Mouse (Mus musculus) limb, embryonic 11.5 days (tissue): ENCODE results near the gene Glipr1. TPM values are rescaled to one million over a fixed set of nuclear protein-coding genes. Genes with fewer than 3 reads are reported as not detected.

ENCODE experiments used
- ATAC-seq: fragments of 200-750 bp; cut with Nextera tagmentation; 2 replicates; pipeline ENCODE4 v1.8.0; 2017; ENCODE audit warnings: low read depth; ENCODE audit not compliant: insufficient number of reproducible peaks, low FRiP score, low TSS enrichment
- DNase-seq: peaks from one replicate; pipeline ENCODE4 v3.0.0-alpha.2; 2015; ENCODE audit warnings: low spot score
- H3K27ac ChIP-seq: fragments of 300-500 bp; sonication (generic); replicated peaks from 2 replicates; pipeline ENCODE4 v1.5.1; 2014; ENCODE audit warnings: low read depth, mild to moderate bottlenecking, low read length
- H3K27me3 ChIP-seq: fragments of 300-500 bp; sonication (generic); 2 replicates; pipeline ENCODE4 v1.6.1; 2014; ENCODE audit warnings: mild to moderate bottlenecking, low read length, mixed read lengths; ENCODE audit not compliant: control insufficient read depth, insufficient read depth
- H3K36me3 ChIP-seq: fragments of 300-500 bp; sonication (generic); 2 replicates; pipeline ENCODE4 v1.6.1; 2014; ENCODE audit warnings: mild to moderate bottlenecking, low read length, moderate library complexity, mixed read lengths; ENCODE audit not compliant: control insufficient read depth, insufficient read depth
- H3K4me1 ChIP-seq: fragments of 300-500 bp; sonication (generic); 2 replicates; pipeline ENCODE4 v1.6.1; 2014; ENCODE audit warnings: low read length, mixed read lengths; ENCODE audit not compliant: control insufficient read depth, insufficient read depth
- H3K4me2 ChIP-seq: fragments of 300-500 bp; sonication (generic); 2 replicates; pipeline ENCODE4 v1.6.1; 2014; ENCODE audit warnings: low read depth, mild to moderate bottlenecking, moderate library complexity; ENCODE audit not compliant: severe bottlenecking
- H3K4me3 ChIP-seq: fragments of 300-500 bp; sonication (generic); 2 replicates; pipeline ENCODE4 v1.5.1; 2014; ENCODE audit warnings: low read depth, low read length
- H3K9ac ChIP-seq: fragments of 300-500 bp; sonication (generic); 2 replicates; pipeline ENCODE4 v1.6.1; 2014; ENCODE audit warnings: mild to moderate bottlenecking, low read length
- H3K9me3 ChIP-seq: fragments of 300-500 bp; sonication (generic); 2 replicates; pipeline ENCODE4 v1.6.1; 2016; ENCODE audit warnings: low read length; ENCODE audit not compliant: control insufficient read depth
- WGBS: fragments of 180-500 bp; shearing (Covaris S2); extraction: QIAGEN DNeasy Blood & Tissue Kit; methylation state at CpG from one replicate; pipeline ENCODE4 v1.1.7; 2014; 5-methylcytosine and 5-hydroxymethylcytosine counted together
- polyA plus RNA-seq: library from polyadenylated mRNA; unstranded; fragments of >200 nt; fragmentation: Nextera tagmentation; extraction: Ambion mirVana; gene quantifications from 2 replicates; pipeline ENCODE4 v1.2.1, GENCODE M21; 2014

Gene Glipr1
- polyA plus RNA-seq, 1 experiment from 2014 or later, result 1.5 TPM

DNA sequence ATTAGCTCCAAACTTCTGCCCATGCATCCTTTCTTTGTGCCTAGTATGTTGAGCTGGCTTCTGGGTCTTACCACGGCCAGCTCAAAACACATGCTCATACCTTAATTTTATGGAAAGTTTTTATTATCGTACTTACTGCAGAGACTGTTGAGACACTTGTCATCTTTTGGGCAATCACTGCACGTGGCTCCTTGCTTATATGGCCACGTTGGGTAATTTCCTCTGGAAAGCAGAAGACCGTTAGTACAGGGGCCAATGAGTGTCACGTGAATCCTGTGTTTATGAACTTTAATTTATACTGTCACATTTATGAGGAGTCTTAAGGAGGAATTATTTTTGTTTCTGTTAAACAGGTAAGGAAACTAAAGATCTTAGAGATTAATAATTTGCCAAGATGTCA, 16.0 kb downstream of the Glipr1 start:
- H3K27me3 ChIP-seq, result no peaks in the 10 kb centered on the region
- H3K9me3 ChIP-seq, result no peaks in the 10 kb centered on the region
- 93% methylated on average over 6 of the region's 6 CpGs for whole genome bisulfite sequencing
- no peak overlapping the region for H3K27ac ChIP-seq
- DNase-seq (no peak), ATAC-seq (no peak)
- no peak overlapping the region for H3K4me2 ChIP-seq
- H3K36me3 ChIP-seq, result peaks cover 6% of the 10 kb centered on the region
- H3K4me3 ChIP-seq, result no peak overlapping the region
- H3K4me1 ChIP-seq, result no peaks in the 10 kb centered on the region
- H3K9ac ChIP-seq, result no peak overlapping the region

DNA sequence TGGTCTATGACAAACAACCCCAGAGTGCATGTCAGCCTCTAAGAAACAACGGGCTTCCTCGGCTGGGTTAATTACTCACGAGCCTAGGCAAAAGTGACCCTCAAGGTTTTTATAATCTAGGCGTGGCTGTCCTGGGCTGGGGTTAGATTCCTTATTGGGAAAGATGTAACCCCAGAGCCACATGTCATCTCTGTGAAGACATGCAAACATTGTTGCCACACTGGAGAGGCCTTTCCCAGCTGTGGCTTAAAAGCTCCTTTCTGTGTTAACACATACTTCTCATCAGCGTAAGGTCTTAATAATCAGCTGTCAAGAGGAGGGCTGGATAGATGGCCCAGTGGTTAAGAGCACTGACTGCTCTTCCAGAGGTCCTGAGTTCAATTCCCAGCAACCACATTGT, 19.4 kb downstream of the Glipr1 start:
- Histone ChIP-seq H3K4me3 (no peak overlapping the region), H3K9ac (no peak overlapping the region), H3K9me3 (no peaks in the 10 kb centered on the region), H3K27ac (no peak overlapping the region), H3K27me3 (no peaks in the 10 kb centered on the region), H3K36me3 (peaks cover 19% of the 10 kb centered on the region), H3K4me1 (no peaks in the 10 kb centered on the region), H3K4me2 (no peak overlapping the region)
- WGBS, result 89% methylated on average over 5 of the region's 5 CpGs
- no peak for ATAC-seq
- no peak for DNase-seq

DNA sequence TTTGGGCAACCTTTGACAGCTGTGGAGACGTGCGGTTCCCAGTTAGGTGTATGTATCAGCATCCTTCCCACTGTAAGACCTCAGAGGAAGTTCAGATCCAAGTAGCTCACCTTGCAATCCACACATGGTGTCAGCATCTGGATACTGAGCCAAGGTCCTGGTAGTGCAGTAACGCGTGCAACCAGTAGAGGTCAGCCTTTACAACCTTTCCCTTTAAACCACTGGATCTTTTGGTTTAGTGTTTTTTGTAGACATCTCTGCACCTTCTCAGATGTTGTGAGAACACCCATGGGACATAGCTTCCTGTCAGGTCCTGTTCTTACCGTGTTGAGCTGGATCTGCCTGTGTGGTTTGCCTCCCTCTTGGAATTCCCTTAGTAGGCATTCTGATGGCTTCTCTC, 24.8 kb downstream of the Glipr1 start:
- Histone ChIP-seq H3K27me3 (no peaks in the 10 kb centered on the region), H3K9me3 (no peaks in the 10 kb centered on the region), H3K4me3 (no peak overlapping the region), H3K9ac (no peak overlapping the region), H3K4me1 (no peaks in the 10 kb centered on the region), H3K27ac (no peak overlapping the region), H3K36me3 (peaks cover 13% of the 10 kb centered on the region), H3K4me2 (no peak overlapping the region)
- 50% methylated on average over 5 of the region's 5 CpGs for WGBS
- ATAC-seq (no peak), DNase-seq (peak; percentile 76)

DNA sequence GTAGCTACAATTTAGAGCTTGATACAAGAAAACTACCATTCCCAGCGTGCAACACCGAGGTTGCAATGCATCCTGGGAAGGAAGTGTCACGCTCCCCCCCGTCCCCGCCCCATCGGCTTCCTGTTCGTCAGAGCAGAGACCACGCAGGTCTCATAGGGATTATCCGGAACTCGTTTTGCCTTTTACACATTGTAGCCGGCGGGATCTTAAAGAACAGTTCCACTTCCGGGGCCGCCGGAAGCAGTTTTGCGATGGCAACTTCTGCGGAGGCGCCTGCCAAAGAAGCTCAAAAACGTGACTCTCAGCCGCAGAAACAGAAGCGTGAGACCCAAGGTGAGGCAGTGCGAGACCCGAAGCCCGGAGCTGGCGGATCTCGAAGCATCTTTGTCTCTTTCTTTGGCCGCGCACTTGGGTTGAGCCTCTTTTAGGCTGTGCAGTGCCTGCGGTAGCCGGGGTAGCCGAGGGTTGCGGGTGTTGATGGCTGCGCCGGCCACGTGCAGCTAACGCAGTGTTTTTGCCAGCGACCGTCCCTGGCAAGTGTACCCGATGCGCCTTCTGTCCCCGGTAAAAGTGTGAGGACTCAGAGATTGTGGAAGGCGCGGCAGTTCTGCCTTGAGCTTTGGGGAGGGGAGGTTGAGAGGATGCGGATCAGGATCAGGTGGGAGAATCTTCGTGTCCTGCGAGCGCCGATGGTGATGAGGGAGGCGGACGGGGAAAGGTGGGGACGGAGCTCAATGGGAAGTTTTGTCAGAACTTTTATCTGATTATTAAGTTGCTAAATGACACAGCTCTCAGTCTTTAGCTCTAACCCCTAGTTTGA, 29.7 kb downstream of the Glipr1 start, which contains the start of gene Krr1:
Krr1 (plus strand) TSS at position 123 of the 820 bp plus-strand sequence.
- WGBS, result 0% methylated on average over 51 of the region's 51 CpGs
- ATAC-seq (peak; percentile 94), DNase-seq (peak; percentile 94)
- Histone ChIP-seq H3K9me3 (no peaks in the 10 kb centered on the region), H3K9ac (peak within 1 kb of the TSS; percentile 85), H3K4me3 (peak within 1 kb of the TSS; percentile 95), H3K27me3 (no peaks in the 10 kb centered on the region), H3K36me3 (no peaks in the 10 kb centered on the region; the same call in 1 of the 2 replicates), H3K27ac (no peak within 1 kb of the TSS), H3K4me2 (peak within 1 kb of the TSS; percentile 69), H3K4me1 (no peaks in the 10 kb centered on the region)

DNA sequence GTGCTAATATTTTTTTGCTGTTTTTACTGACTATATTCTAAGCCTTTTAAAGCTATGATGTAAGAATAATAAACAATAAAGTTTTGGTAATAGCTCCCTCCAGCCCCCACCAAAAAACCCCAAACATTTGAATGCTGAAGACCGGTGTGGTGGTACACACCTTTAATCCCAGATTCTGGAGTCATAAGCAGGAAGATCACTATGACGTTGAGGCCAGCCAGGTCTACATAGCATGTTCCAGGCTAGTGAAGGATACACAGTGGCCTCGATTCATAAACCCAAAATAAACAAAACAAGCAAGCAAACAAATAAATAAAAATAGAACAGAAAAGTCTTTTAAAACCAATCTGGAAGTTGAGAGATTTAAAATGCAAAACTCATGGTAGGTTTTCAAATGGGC, 30.5 kb downstream of the Glipr1 start:
- H3K4me3 ChIP-seq, result no peak overlapping the region
- H3K27me3 ChIP-seq, result no peaks in the 10 kb centered on the region
- H3K9me3 ChIP-seq, result no peaks in the 10 kb centered on the region
- no peak overlapping the region for H3K4me2 ChIP-seq
- ATAC-seq (no peak; the same call in 1 of the 2 replicates), DNase-seq (no peak)
- H3K4me1 ChIP-seq, result no peaks in the 10 kb centered on the region
- 86% methylated on average over 3 of the region's 3 CpGs for WGBS
- H3K36me3 ChIP-seq, result no peaks in the 10 kb centered on the region; the same call in 1 of the 2 replicates
- H3K27ac ChIP-seq, result no peak overlapping the region
- no peak overlapping the region for H3K9ac ChIP-seq

DNA sequence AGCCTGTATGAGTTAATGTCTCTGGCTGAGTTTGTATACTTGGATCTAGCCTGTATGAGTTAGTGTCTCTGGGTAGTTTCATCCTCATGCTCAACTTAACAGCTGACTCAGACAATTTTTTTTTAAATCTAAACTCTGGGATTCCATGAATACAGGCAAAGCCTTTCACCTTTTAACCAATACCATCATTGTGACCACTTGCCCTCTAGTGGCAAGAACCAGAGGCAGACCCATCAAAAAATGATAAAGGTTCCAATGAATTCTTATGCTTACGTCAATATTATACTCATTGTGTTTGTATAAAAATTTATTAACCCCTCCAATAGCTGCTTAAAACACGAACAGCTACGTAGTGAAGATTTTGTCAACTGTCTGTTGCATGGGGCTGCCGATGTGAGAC, 36.0 kb downstream of the Glipr1 start:
- H3K9me3 ChIP-seq, result no peaks in the 10 kb centered on the region
- ATAC-seq (no peak), DNase-seq (no peak)
- H3K4me3 ChIP-seq, result no peak overlapping the region
- H3K9ac ChIP-seq, result no peak overlapping the region
- H3K36me3 ChIP-seq, result no peaks in the 10 kb centered on the region
- no peak overlapping the region for H3K4me2 ChIP-seq
- no peaks in the 10 kb centered on the region for H3K4me1 ChIP-seq
- 62% methylated on average over 4 of the region's 4 CpGs for WGBS
- H3K27ac ChIP-seq, result no peak overlapping the region
- H3K27me3 ChIP-seq, result no peaks in the 10 kb centered on the region

DNA sequence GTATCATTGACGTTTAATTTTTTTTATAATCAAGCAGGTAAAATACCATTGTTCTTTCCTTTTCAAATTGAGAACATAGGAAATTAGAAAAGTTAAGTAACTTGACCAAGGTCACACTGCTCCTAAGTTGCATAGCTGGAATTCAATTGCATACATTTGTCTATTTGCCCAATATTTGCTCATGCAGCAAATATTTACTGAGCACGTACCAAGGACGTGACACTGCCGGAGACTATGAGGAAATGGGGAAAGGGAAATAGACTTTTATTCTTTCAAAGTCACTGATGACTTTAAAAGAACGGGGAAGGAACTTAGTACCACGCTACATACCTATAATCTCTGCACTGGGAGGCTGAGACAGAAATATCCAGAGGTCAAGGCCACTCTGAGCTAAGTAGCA, 42.0 kb downstream of the Glipr1 start:
- H3K9me3 ChIP-seq, result no peaks in the 10 kb centered on the region
- no peak overlapping the region for H3K9ac ChIP-seq
- no peak overlapping the region for H3K4me2 ChIP-seq
- H3K27me3 ChIP-seq, result no peaks in the 10 kb centered on the region
- H3K4me1 ChIP-seq, result no peaks in the 10 kb centered on the region
- H3K36me3 ChIP-seq, result no peaks in the 10 kb centered on the region
- DNase-seq, result no peak
- WGBS, result 93% methylated on average over 6 of the region's 6 CpGs
- H3K27ac ChIP-seq, result no peak overlapping the region
- ATAC-seq, result no peak
- no peak overlapping the region for H3K4me3 ChIP-seq

DNA sequence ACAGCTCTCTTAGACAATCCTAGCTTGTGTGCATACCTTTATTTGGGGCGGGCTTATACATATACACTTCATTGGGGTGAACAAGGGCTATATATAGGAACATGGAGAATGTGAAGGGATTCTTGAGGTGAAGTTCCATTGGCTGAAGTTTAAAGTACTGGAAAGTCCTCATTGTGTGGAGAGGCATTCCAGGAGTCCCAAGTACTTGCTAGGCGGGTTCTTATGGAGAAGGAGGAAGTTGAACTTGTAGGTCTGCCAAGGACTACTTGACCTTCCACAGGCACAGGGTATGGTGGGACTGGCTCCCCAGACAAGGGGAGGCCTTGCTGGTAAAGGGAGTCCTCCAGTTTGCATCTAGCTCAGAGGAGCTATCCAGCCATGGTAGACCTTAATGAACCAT, 43.1 kb downstream of the Glipr1 start:
- 79% methylated on average over 2 of the region's 2 CpGs for WGBS
- DNase-seq (no peak), ATAC-seq (no peak)
- Histone ChIP-seq H3K36me3 (no peaks in the 10 kb centered on the region), H3K4me3 (no peak overlapping the region), H3K27ac (no peak overlapping the region), H3K27me3 (no peaks in the 10 kb centered on the region), H3K9ac (no peak overlapping the region), H3K4me1 (no peaks in the 10 kb centered on the region), H3K9me3 (no peaks in the 10 kb centered on the region), H3K4me2 (no peak overlapping the region)

DNA sequence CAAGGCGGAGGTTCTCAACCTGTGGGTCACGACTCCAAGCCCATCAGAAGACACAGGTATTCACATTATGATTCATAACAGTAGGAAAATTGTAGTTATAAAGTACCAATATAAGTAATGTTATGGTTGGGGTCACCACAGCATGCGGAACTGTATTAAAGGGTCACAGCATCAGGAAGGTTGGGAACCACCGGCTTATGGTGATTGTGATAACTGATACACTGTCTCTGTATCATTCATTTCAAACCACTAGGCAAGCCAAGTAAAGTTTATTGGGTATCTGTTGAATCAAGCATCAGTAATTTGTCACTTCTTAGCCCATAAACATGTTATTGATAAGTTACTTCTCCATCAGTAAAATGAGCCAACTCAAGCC, 44.4 kb downstream of the Glipr1 start:
- no peak for DNase-seq
- Histone ChIP-seq H3K36me3 (no peaks in the 10 kb centered on the region), H3K4me3 (no peak overlapping the region), H3K27ac (no peak overlapping the region), H3K9me3 (no peaks in the 10 kb centered on the region), H3K9ac (no peak overlapping the region), H3K4me2 (no peak overlapping the region), H3K4me1 (no peaks in the 10 kb centered on the region), H3K27me3 (no peaks in the 10 kb centered on the region)
- ATAC-seq, result peak; percentile 26; the same call in 1 of the 2 replicates
- whole genome bisulfite sequencing, result 37% methylated on average over 4 of the region's 4 CpGs
